Mouse (Mus musculus): ENCODE measurements around the gene Txndc2. TPM values are rescaled to one million over a fixed set of nuclear protein-coding genes. Genes with fewer than 3 reads are reported as not detected.
A peak's percentile ranks its signal among the peaks of the same experiment; 100 is the strongest.

The Txndc2 gene
- polyA plus RNA-seq, 2 experiments = not detected

DNA sequence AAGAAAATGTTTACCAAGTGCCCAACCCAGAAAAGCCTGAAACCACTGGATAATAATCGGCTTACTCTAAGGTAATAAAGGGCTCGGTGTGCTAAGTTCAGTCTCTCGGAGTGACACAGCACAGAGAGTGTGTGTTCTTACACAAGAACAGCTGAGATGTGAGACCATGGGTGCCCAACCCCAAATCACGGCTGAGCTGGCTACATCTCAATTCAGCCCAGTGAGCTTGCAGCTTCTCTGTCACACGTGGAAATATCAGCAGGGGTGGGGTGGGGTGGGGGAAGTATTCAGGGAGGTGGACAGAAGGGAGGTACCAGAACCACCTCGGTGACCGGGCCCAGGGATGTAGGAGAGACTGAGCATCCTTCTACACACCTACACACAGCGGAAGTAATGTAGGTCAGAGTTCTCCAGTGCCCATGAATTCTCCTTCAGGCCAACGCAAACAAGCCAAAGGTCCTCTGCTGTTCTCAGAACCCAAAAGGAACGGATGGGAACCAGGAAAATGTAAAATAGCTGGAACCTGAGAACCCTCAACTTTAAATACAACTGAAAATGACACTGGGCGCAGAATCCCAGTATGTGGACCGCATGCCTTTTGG is 23.9 kb upstream of the Txndc2 start:
- no peaks in the 10 kb centered on the region for H3K9me3 ChIP-seq (ENCODE audit: control insufficient read depth, low read length)
- no peaks in the 10 kb centered on the region for H3K36me3 ChIP-seq (replicated peaks; ENCODE audit: control insufficient read depth, insufficient read depth, low read depth)
- H3K4me1 ChIP-seq (replicated peaks; ENCODE audit: control insufficient read depth in 2 of 2, insufficient read depth in 2 of 2, low read length in 1 of 2) = peaks cover 7 to 24% of the 10 kb centered on the region in 2 experiments; a peak in 3 of 4 replicates
- DNase-seq (ENCODE audit: low read depth in 3 of 3, low spot score in 3 of 3) (no peak), ATAC-seq (ENCODE audit: insufficient read depth) (no peak)
- H3K4me2 ChIP-seq (ENCODE audit: low read depth) = no peak overlapping the region
- WGBS (ENCODE audit: insufficient replicate concordance) = 64% methylated on average over 12 of the region's 12 CpGs
- TF ChIP-seq EP300 (IDR thresholded peaks at IDR 0.05; ENCODE audit: low read depth) (no peak), CTCF (IDR thresholded peaks at IDR 0.05; ENCODE audit: low read depth) (no peak)
- H3K27ac ChIP-seq = no peak overlapping the region
- H3K9ac ChIP-seq (replicated peaks) = no peak overlapping the region
- H3K4me3 ChIP-seq (ENCODE audit: insufficient read depth in 1 of 2, low read depth in 2 of 2, low read length in 2 of 2) = no peak overlapping the region
- H3K27me3 ChIP-seq (ENCODE audit: control insufficient read depth, insufficient read depth, low read length) = no peaks in the 10 kb centered on the region

DNA sequence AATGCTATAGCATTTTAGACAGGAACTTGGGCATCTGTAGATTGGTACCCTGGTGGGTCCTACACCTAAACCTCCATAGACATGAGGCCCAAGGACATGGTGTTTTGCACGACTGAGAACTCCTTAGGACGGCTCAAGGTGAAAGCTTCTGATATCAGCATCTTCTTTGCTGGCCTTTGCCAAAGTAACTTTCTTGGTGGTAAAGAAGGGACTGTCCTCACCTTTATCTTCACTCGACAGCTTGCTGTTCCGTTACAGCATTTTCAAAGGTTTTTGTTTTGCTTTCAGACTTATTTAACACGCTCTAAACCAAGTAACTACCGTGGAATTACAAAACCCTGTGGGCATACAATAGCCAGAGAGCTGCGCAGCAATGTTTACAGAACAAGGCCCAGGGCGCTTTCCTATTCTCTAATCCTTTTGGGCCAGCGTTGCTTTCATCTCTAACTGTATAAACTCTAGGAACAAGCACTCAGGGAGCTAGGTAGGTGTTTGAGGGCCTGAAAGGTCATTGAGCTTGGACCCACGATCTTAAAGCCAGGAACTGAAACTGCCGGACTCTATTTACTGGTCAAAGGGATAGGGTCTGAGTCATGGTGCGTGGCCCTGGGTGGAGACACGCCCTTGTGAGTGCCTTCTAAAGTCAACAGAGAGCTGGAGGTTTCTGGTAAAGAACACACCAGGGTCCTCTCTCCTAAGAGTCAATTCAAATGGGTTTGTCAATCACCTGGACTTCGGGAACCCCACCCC is 21.5 kb upstream of the Txndc2 start:
- H3K4me2 ChIP-seq (ENCODE audit: low read depth) = peak overlapping the region; percentile 36
- H3K27me3 ChIP-seq (ENCODE audit: control insufficient read depth, insufficient read depth, low read length) = no peaks in the 10 kb centered on the region
- no peak for TF ChIP-seq CTCF (IDR thresholded peaks at IDR 0.05; ENCODE audit: low read depth)
- TF ChIP-seq EP300 (IDR thresholded peaks at IDR 0.05; ENCODE audit: low read depth) = peak; percentile 90
- 43% methylated on average over 14 of the region's 14 CpGs for WGBS (ENCODE audit: insufficient replicate concordance)
- no peak overlapping the region for H3K9ac ChIP-seq (replicated peaks)
- DNase-seq (ENCODE audit: low read depth in 3 of 3, low spot score in 3 of 3) (peak; percentile 38 to 52 (median 44)), ATAC-seq (ENCODE audit: insufficient read depth) (peak; percentile 85)
- H3K4me1 ChIP-seq (replicated peaks; ENCODE audit: control insufficient read depth in 2 of 2, insufficient read depth in 2 of 2, low read length in 1 of 2) = peaks cover 7 to 24% of the 10 kb centered on the region in 2 experiments; a peak in 3 of 4 replicates
- no peaks in the 10 kb centered on the region for H3K36me3 ChIP-seq (replicated peaks; ENCODE audit: control insufficient read depth, insufficient read depth, low read depth)
- no peaks in the 10 kb centered on the region for H3K9me3 ChIP-seq (ENCODE audit: control insufficient read depth, low read length)
- H3K27ac ChIP-seq = peak overlapping the region; percentile 56
- H3K4me3 ChIP-seq (ENCODE audit: insufficient read depth in 1 of 2, low read depth in 2 of 2, low read length in 2 of 2) = no peak overlapping the region

DNA sequence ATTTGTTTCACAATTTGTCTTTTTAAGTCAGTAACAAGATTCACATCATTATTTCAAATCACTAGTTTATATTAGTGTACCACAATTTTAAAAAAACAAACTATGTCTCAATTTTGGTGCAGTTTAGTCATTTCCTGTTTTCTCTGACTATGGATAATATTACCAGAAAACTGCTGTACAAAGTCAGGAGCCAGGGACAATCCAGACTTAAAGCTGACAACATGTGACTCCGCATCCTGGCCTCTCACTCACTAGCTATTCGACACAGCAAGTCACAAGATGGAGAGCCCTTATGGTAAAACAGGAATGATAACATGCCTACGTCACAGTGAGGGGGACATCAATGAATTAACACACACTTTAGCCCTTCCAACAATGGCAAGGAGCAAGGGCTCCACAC is 20.7 kb upstream of the Txndc2 start:
- Histone ChIP-seq H3K9me3 (ENCODE audit: control insufficient read depth, low read length) (no peaks in the 10 kb centered on the region), H3K9ac (replicated peaks) (no peak overlapping the region), H3K4me2 (ENCODE audit: low read depth) (no peak overlapping the region), H3K27me3 (ENCODE audit: control insufficient read depth, insufficient read depth, low read length) (no peaks in the 10 kb centered on the region), H3K36me3 (replicated peaks; ENCODE audit: control insufficient read depth, insufficient read depth, low read depth) (no peaks in the 10 kb centered on the region), H3K4me3 (ENCODE audit: insufficient read depth in 1 of 2, low read depth in 2 of 2, low read length in 2 of 2) (no peak overlapping the region), H3K27ac (no peak overlapping the region), H3K4me1 (replicated peaks; ENCODE audit: control insufficient read depth in 2 of 2, insufficient read depth in 2 of 2, low read length in 1 of 2) (peaks cover 7 to 24% of the 10 kb centered on the region in 2 experiments; a peak in 3 of 4 replicates)
- TF ChIP-seq EP300 (IDR thresholded peaks at IDR 0.05; ENCODE audit: low read depth) = no peak
- no peak for TF ChIP-seq CTCF (IDR thresholded peaks at IDR 0.05; ENCODE audit: low read depth)
- no peak for ATAC-seq (ENCODE audit: insufficient read depth)
- no peak for DNase-seq (ENCODE audit: low read depth in 3 of 3, low spot score in 3 of 3)
- WGBS (ENCODE audit: insufficient replicate concordance) = 79% methylated on average over 3 of the region's 3 CpGs

DNA sequence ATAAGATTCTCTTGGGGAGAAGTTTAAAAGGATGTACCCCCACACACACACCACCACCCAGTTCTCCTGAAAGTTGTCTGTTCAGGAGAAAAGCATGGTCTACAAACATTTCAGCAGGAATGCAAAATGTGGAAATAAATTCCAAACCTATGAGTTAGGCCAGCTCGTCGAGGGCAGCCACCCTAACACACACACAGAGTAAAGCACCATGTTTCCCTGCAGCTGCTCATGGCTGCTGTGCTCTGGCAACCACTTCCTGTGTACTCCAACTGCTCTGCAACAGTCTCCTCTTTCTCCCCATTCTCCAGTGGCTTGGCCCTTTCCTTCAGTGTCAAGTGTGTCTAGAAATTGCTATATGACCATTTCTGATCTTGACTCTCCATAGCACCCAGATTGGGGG is 16.4 kb upstream of the Txndc2 start:
- ATAC-seq (ENCODE audit: insufficient read depth) = no peak
- H3K9me3 ChIP-seq (ENCODE audit: control insufficient read depth, low read length) = no peaks in the 10 kb centered on the region
- no peaks in the 10 kb centered on the region for H3K27me3 ChIP-seq (ENCODE audit: control insufficient read depth, insufficient read depth, low read length)
- peaks cover 7 to 21% of the 10 kb centered on the region in 2 experiments; a peak in 3 of 4 replicates for H3K4me1 ChIP-seq (replicated peaks; ENCODE audit: control insufficient read depth in 2 of 2, insufficient read depth in 2 of 2, low read length in 1 of 2)
- no peak overlapping the region for H3K9ac ChIP-seq (replicated peaks)
- DNase-seq (ENCODE audit: low read depth in 3 of 3, low spot score in 3 of 3) = no peak
- 30% methylated on average over 2 of the region's 2 CpGs for WGBS (ENCODE audit: insufficient replicate concordance)
- no peak overlapping the region for H3K27ac ChIP-seq
- no peak overlapping the region for H3K4me3 ChIP-seq (ENCODE audit: insufficient read depth in 1 of 2, low read depth in 2 of 2, low read length in 2 of 2)
- no peak overlapping the region for H3K4me2 ChIP-seq (ENCODE audit: low read depth)
- H3K36me3 ChIP-seq (replicated peaks; ENCODE audit: control insufficient read depth, insufficient read depth, low read depth) = no peaks in the 10 kb centered on the region
- TF ChIP-seq EP300 (IDR thresholded peaks at IDR 0.05; ENCODE audit: low read depth) (no peak), CTCF (IDR thresholded peaks at IDR 0.05; ENCODE audit: low read depth) (no peak)

DNA sequence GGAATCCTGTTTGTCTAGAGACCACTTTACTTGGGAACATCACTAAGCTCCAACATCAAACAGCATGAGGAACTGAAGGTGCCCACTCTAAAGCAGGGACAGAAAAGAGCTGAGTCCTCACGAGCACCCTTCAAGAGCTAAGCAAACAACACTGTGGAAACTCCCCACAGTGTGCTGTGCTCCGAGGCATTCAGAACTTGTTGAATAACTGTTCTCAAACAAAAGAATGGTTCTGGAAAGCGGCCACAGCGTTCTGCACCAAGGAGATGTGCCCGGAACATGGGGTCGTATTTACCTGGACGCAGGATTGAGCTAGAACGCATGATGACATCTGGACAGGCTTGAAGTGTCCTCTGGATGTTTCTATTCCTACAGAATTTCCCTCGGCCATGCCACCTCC is 16.0 kb upstream of the Txndc2 start:
- no peak for DNase-seq (ENCODE audit: low read depth in 3 of 3, low spot score in 3 of 3)

More for the DNA sequence above, 16.0 kb upstream of the Txndc2 start:
- Histone ChIP-seq H3K27me3 (ENCODE audit: control insufficient read depth, insufficient read depth, low read length) (no peaks in the 10 kb centered on the region), H3K9me3 (ENCODE audit: control insufficient read depth, low read length) (no peaks in the 10 kb centered on the region), H3K4me1 (replicated peaks; ENCODE audit: control insufficient read depth in 2 of 2, insufficient read depth in 2 of 2, low read length in 1 of 2) (peaks cover 3 to 18% of the 10 kb centered on the region in 2 experiments; a peak in 3 of 4 replicates), H3K9ac (replicated peaks) (no peak overlapping the region), H3K27ac (no peak overlapping the region), H3K36me3 (replicated peaks; ENCODE audit: control insufficient read depth, insufficient read depth, low read depth) (no peaks in the 10 kb centered on the region), H3K4me3 (ENCODE audit: insufficient read depth in 1 of 2, low read depth in 2 of 2, low read length in 2 of 2) (no peak overlapping the region), H3K4me2 (ENCODE audit: low read depth) (no peak overlapping the region)
- TF ChIP-seq CTCF (IDR thresholded peaks at IDR 0.05; ENCODE audit: low read depth) = no peak
- no peak for TF ChIP-seq EP300 (IDR thresholded peaks at IDR 0.05; ENCODE audit: low read depth)
- no peak for ATAC-seq (ENCODE audit: insufficient read depth)
- 74% methylated on average over 9 of the region's 9 CpGs for WGBS (ENCODE audit: insufficient replicate concordance)
